Mouse (Mus musculus): ENCODE results near the gene Thtpa.

GRCm38 (mm10) chr14:55106990-55107389, 12.4 kb downstream of the Thtpa start:
- TF ChIP-seq CTCF (IDR thresholded peaks at IDR 0.05; ENCODE audit: low read depth, low read length) (no peak), POLR2A (IDR thresholded peaks at IDR 0.05; ENCODE audit: extremely low read depth, insufficient read depth, low read length) (no peak)
